Mouse (Mus musculus) midbrain, embryonic 10.5 days (tissue): Measurements from ENCODE around the gene Rnaseh1. TPM values are rescaled to one million over a fixed set of nuclear protein-coding genes. Genes with fewer than 3 reads are reported as not detected.

Experiments
- DNase-seq: peaks from one replicate; pipeline ENCODE4 v3.0.0-alpha.2; 2017; ENCODE audit warnings: low spot score
- H3K27ac ChIP-seq: fragments of 300-500 bp; sonication (generic); replicated peaks from 2 replicates; pipeline ENCODE4 v1.5.1; 2016; ENCODE audit warnings: mild to moderate bottlenecking
- H3K27me3 ChIP-seq: fragments of 300-500 bp; sonication (generic); 2 replicates; pipeline ENCODE4 v1.6.1; 2016; ENCODE audit warnings: low read depth, mild to moderate bottlenecking; ENCODE audit not compliant: poor library complexity, severe bottlenecking
- H3K36me3 ChIP-seq: fragments of 300-500 bp; sonication (generic); 2 replicates; pipeline ENCODE4 v1.6.1; 2016; ENCODE audit warnings: mild to moderate bottlenecking, moderate library complexity
- H3K4me1 ChIP-seq: fragments of 300-500 bp; sonication (generic); 2 replicates; pipeline ENCODE4 v1.6.1; 2016
- H3K4me3 ChIP-seq: fragments of 300-500 bp; sonication (generic); 2 replicates; pipeline ENCODE4 v1.5.1; 2016; ENCODE audit warnings: mild to moderate bottlenecking, moderate library complexity
- H3K9me3 ChIP-seq: fragments of 300-500 bp; sonication (generic); replicated peaks from 2 replicates; pipeline ENCODE4 v1.6.1; 2016; ENCODE audit warnings: mild to moderate bottlenecking
- WGBS: fragments of 180-500 bp; shearing (Covaris S2); methylation state at CpG from one replicate; pipeline ENCODE4 v1.1.7; 2016; 5-methylcytosine and 5-hydroxymethylcytosine counted together
- polyA plus RNA-seq: library from polyadenylated mRNA; unstranded; fragments of >200 nt; fragmentation: Nextera tagmentation; extraction: Ambion mirVana; gene quantifications from 2 replicates; pipeline ENCODE4 v1.2.1, GENCODE M21; 2016

The Rnaseh1 gene
- polyA plus RNA-seq, 1 experiment from 2014 or later, result 34.1 TPM

GRCm38 (mm10) chr12:28625407-28625806, 24.0 kb upstream of the Rnaseh1 start:
- peaks cover 8% of the 10 kb centered on the region for H3K4me1 ChIP-seq
- DNase-seq, result no peak
- no peak overlapping the region for H3K27ac ChIP-seq
- H3K27me3 ChIP-seq, result no peaks in the 10 kb centered on the region
- no peak overlapping the region for H3K4me3 ChIP-seq
- H3K36me3 ChIP-seq, result peaks cover 25% of the 10 kb centered on the region
- no peaks in the 10 kb centered on the region for H3K9me3 ChIP-seq
- 86% methylated on average over 7 of the region's 7 CpGs for WGBS

- Histone ChIP-seq H3K27ac (no peak overlapping the region), H3K4me1 (no peaks in the 10 kb centered on the region), H3K36me3 (peaks cover 42% of the 10 kb centered on the region), H3K27me3 (no peaks in the 10 kb centered on the region), H3K9me3 (no peaks in the 10 kb centered on the region), H3K4me3 (no peak overlapping the region)
- no peak for DNase-seq
- whole genome bisulfite sequencing, result 83% methylated on average over 4 of the region's 4 CpGs
Measured at GRCm38 (mm10) chr12:28627092-28627491, 22.3 kb upstream of the Rnaseh1 start.

GRCm38 (mm10) chr12:28628436-28628835, 21.0 kb upstream of the Rnaseh1 start:
- Histone ChIP-seq H3K27me3 (no peaks in the 10 kb centered on the region), H3K4me3 (no peak overlapping the region), H3K9me3 (no peaks in the 10 kb centered on the region), H3K36me3 (peaks cover 56% of the 10 kb centered on the region), H3K4me1 (peaks cover 9% of the 10 kb centered on the region), H3K27ac (no peak overlapping the region)
- WGBS, result 96% methylated on average over 2 of the region's 2 CpGs
- DNase-seq, result no peak

DNA sequence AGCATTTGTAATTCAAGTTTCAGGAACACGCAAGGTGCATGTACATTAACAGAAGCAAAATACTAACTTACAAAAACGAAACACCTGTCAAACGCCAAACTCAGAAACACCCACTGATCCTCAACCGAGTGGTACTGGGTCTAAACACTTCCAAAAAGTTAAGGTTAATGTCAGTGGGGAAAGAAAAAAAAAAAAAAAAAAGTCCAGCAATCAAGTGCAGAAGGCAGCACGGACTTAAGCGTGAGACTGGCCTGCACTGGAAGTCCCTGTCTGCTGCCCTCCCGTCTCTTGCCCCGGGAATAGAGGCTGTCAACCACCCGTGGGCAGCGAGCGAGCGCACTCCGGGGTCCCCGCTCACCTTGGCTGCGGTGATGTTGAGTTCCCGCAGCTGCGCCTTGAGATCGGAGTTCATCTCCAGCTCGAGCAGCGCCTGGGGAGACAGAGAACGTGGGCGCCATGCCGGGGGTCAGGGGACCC, 14.3 kb upstream of the Rnaseh1 start:
- H3K4me3 ChIP-seq, result peak overlapping the region; percentile 96
- H3K4me1 ChIP-seq, result peaks cover 25% of the 10 kb centered on the region
- peaks cover 46% of the 10 kb centered on the region for H3K36me3 ChIP-seq
- peak overlapping the region; percentile 99 for H3K27ac ChIP-seq
- WGBS, result 2% methylated on average over 23 of the region's 23 CpGs
- no peaks in the 10 kb centered on the region for H3K27me3 ChIP-seq
- no peak for DNase-seq
- no peaks in the 10 kb centered on the region for H3K9me3 ChIP-seq

GRCm38 (mm10) chr12:28635535-28636476, 13.6 kb upstream of the Rnaseh1 start, which contains the start of gene Rps7:
TSS of gene Rps7 (minus strand) at chr12:28635953.
- Histone ChIP-seq H3K9me3 (no peaks in the 10 kb centered on the region), H3K4me1 (peaks cover 25% of the 10 kb centered on the region), H3K27me3 (no peaks in the 10 kb centered on the region), H3K4me3 (peak within 1 kb of the TSS; percentile 96), H3K36me3 (peaks cover 39% of the 10 kb centered on the region), H3K27ac (peak within 1 kb of the TSS; percentile 99)
- DNase-seq, result peak; percentile 90
- WGBS, result 7% methylated on average over 69 of the region's 69 CpGs

DNA sequence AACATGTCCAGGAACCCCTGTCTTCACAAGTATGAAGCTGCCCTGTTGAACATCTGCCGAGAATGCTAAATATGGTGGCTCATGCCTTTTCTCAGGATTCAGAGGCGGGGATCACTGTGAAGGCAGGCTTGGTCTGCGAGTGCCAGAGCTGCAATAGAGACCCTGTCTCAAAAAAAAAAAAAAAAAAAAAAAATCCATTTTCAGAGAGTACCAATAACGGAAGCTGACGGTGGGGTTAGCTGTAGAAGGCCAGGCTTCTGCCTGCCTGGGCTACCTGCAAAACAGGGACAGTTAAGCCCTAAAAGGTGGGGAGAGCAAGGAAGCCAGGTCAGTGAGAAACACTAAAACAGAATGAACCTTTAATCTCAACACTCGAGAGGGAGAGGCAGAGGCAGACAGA, 12.9 kb upstream of the Rnaseh1 start:
- no peak for DNase-seq
- 90% methylated on average over 6 of the region's 6 CpGs for WGBS
- Histone ChIP-seq H3K4me1 (peaks cover 25% of the 10 kb centered on the region), H3K27ac (peak overlapping the region; percentile 99), H3K36me3 (peaks cover 32% of the 10 kb centered on the region), H3K4me3 (peak overlapping the region; percentile 96), H3K27me3 (no peaks in the 10 kb centered on the region), H3K9me3 (no peaks in the 10 kb centered on the region)

GRCm38 (mm10) chr12:28638778-28639177, 10.6 kb upstream of the Rnaseh1 start:
- no peaks in the 10 kb centered on the region for H3K9me3 ChIP-seq
- H3K27me3 ChIP-seq, result peaks cover 9% of the 10 kb centered on the region; the same call in 1 of the 2 replicates
- H3K36me3 ChIP-seq, result peaks cover 9% of the 10 kb centered on the region
- peaks cover 12% of the 10 kb centered on the region for H3K4me1 ChIP-seq
- no peak overlapping the region for H3K27ac ChIP-seq
- no peak for DNase-seq
- 73% methylated on average over 2 of the region's 2 CpGs for WGBS
- H3K4me3 ChIP-seq, result no peak overlapping the region

DNA sequence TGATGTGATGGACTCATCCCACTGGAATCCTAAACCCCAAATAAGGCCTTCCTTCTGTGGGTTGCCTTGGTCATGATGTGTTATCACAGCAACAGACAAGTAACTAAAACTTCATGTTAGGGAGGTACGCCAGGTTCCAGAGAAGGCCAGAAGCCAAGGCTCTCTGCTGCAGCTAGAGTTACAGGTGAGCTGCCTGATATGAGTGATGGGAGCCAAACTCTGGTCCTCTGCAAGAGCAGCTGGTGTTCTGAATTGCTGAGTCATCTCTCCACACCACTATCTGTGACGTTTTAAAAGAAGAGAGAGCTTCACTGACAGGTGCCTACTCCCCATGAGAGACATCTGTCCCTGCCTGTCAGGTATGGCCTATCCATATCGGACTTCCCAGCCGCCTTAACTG, 13.2 kb downstream of the Rnaseh1 start:
- 85% methylated on average over 4 of the region's 4 CpGs for WGBS
- no peak overlapping the region for H3K4me3 ChIP-seq
- no peaks in the 10 kb centered on the region for H3K27me3 ChIP-seq
- H3K27ac ChIP-seq, result no peak overlapping the region
- no peak for DNase-seq
- H3K9me3 ChIP-seq, result no peaks in the 10 kb centered on the region
- H3K36me3 ChIP-seq, result peaks cover 44% of the 10 kb centered on the region
- peaks cover 9% of the 10 kb centered on the region for H3K4me1 ChIP-seq

DNA sequence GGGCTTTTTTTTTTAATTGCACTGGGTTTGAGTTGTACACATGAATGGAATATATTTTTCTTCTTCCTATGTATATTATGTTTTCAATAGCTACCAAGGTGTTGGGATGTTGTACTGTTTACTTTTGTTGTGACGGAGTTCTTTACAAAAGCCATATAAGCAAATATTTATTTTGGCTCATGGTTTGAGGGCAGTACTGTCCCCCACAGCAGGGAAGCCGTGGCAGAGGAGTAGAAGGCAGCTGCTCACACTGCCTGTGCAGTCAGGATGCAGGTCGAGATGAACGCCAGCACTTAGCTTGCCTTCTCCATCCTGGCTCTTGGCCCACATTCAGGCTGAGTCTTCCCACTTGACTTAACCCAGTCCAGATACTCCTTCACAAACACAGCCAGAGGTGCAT, 17.3 kb downstream of the Rnaseh1 start:
- 81% methylated on average over 4 of the region's 4 CpGs for WGBS
- H3K27me3 ChIP-seq, result no peaks in the 10 kb centered on the region
- peaks cover 8% of the 10 kb centered on the region; the same call in 1 of the 2 replicates for H3K36me3 ChIP-seq
- DNase-seq, result no peak
- H3K9me3 ChIP-seq, result no peaks in the 10 kb centered on the region
- no peak overlapping the region for H3K4me3 ChIP-seq
- H3K27ac ChIP-seq, result no peak overlapping the region
- H3K4me1 ChIP-seq, result peaks cover 9% of the 10 kb centered on the region

GRCm38 (mm10) chr12:28667287-28667686, 17.9 kb downstream of the Rnaseh1 start:
- Histone ChIP-seq H3K36me3 (peaks cover 5% of the 10 kb centered on the region; the same call in 1 of the 2 replicates), H3K4me3 (no peak overlapping the region), H3K27ac (no peak overlapping the region), H3K27me3 (no peaks in the 10 kb centered on the region), H3K4me1 (peaks cover 9% of the 10 kb centered on the region), H3K9me3 (no peaks in the 10 kb centered on the region)
- no peak for DNase-seq
- WGBS, result 65% methylated on average over 8 of the region's 8 CpGs

DNA sequence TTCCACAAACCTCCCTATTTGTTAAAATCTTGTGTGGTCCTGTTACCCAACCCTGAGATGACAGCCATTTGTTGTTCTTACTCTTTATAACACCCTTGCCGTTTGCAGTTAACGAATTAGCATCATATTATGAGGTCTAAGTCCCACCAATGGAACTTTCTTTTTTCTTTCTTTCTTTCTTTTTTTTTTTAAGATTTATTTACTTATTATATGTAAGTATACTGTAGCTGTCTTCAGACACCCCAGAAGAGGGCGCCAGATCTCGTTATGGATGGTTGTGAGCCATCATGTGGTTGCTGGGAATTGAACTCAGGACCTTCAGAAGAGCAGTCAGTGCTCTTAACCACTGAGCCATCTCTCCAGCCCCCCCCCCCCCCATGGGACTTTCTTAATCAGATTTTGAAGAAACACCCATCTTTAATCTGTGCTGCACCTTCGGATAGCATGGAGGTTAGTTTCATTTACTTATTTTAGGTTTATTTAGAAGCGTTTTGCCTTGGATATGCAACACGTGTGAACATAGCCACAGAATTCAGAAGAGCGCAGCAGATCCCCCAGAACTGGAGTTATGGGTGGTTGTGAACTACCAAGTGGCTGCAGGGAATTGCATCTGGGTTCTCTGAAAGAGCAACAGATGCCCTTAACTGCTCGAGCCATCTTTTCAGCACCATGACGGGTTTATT, 24.8 kb downstream of the Rnaseh1 start:
- 87% methylated on average over 10 of the region's 10 CpGs for WGBS
- peaks cover 17% of the 10 kb centered on the region for H3K4me1 ChIP-seq
- H3K9me3 ChIP-seq, result no peaks in the 10 kb centered on the region
- H3K27ac ChIP-seq, result no peak overlapping the region
- no peak for DNase-seq
- peaks cover 17% of the 10 kb centered on the region for H3K36me3 ChIP-seq
- H3K27me3 ChIP-seq, result no peaks in the 10 kb centered on the region
- no peak overlapping the region for H3K4me3 ChIP-seq

- no peaks in the 10 kb centered on the region for H3K9me3 ChIP-seq
- WGBS, result 4% methylated on average over 53 of the region's 53 CpGs
- peak; percentile 88 for DNase-seq
- peaks cover 17% of the 10 kb centered on the region for H3K4me1 ChIP-seq
- H3K4me3 ChIP-seq, result peak within 1 kb of the TSS; percentile 64
- peak within 1 kb of the TSS; percentile 92 for H3K27ac ChIP-seq
- peaks cover 23% of the 10 kb centered on the region for H3K36me3 ChIP-seq
- no peaks in the 10 kb centered on the region for H3K27me3 ChIP-seq
Measured at GRCm38 (mm10) chr12:28675121-28675924, 25.9 kb downstream of the Rnaseh1 start, which contains the start of gene Adi1. TSS of gene Adi1 (plus strand) at chr12:28675231.
